In the genomic region with DNA sequence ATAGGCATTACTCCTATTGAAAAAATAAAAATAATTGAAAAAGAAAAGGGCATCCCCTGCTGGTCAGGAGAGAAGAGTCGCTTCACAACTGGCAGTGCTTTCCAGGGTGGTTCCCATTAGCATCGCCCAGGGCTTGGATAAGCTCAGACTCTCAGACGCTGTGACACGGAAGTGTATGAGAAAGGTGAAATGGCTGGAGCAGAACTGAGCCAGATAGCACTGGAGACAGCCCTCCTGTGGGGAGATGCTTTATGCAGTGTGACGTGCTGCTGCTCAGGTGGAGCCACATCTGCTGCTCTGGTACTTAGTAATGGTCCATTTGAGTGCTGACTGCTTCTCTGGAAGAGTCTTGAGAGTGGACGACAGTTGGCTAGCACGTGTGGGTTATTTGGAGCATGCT, we compare ENCODE assay signal across 13 mouse cellular contexts. TPM values are rescaled to one million over a fixed set of nuclear protein-coding genes. Genes with fewer than 3 reads are reported as not detected.
DNase-seq lines count a peak whose midpoint lies in the region; ATAC-seq and TF ChIP-seq lines count a peak whose summit lies in the region.
"Had no signal": no experiment of that assay in that cellular context is flagged by ENCODE, and none has a peak within 500 bp of the region (broad histone marks: within the 10 kb centered on the region; RNA-seq: fewer than 3 reads in every experiment).

No protein-coding gene starts in this region.

- no peak overlapping the region for H3K9ac ChIP-seq in heart, postnatal 0 days (replicated peaks; ENCODE audit: low read depth, low read length)
- H3K9ac ChIP-seq in liver, postnatal 0 days (replicated peaks): no peak overlapping the region
- H3K9ac ChIP-seq in liver, embryonic 12.5 days: no peak overlapping the region
- H3K9ac ChIP-seq in neural tube, embryonic 15.5 days (replicated peaks): no peak overlapping the region

- H3K4me3 ChIP-seq in heart, postnatal 0 days (ENCODE audit: low read depth, low read length): no peak overlapping the region
- H3K4me3 ChIP-seq in liver, postnatal 0 days (ENCODE audit: low read depth, low read length): no peak overlapping the region
- no peak overlapping the region for H3K4me3 ChIP-seq in liver, embryonic 12.5 days
- H3K4me3 ChIP-seq in neural tube, embryonic 15.5 days (replicated peaks): no peak overlapping the region
- H3K4me3 ChIP-seq: erythroblast, embryonic 14.5 days; midbrain, embryonic 10.5 days had no signal

- ATAC-seq in heart, postnatal 0 days (ENCODE audit: insufficient read depth, low read depth): peak; percentile 44; the same call in 1 of the 2 replicates
- no peak for ATAC-seq in liver, postnatal 0 days
- ATAC-seq in liver, embryonic 12.5 days: no peak
- 0 out of 2 replicates have a peak, but pooled peaks have one; percentile 28 for ATAC-seq in neural tube, embryonic 15.5 days (ENCODE audit: low FRiP score)

- no peak overlapping the region for H3K4me2 ChIP-seq in heart, postnatal 0 days (ENCODE audit: low read depth, low read length)
- H3K4me2 ChIP-seq in liver, postnatal 0 days (ENCODE audit: low read depth, low read length): no peak overlapping the region
- H3K4me2 ChIP-seq in liver, embryonic 12.5 days: no peak overlapping the region
- H3K4me2 ChIP-seq in neural tube, embryonic 15.5 days: no peak overlapping the region

- H3K4me1 ChIP-seq in heart, postnatal 0 days (ENCODE audit: control insufficient read depth, insufficient read depth): peaks cover 22% of the 10 kb centered on the region; the same call in 1 of the 2 replicates
- peaks cover 14% of the 10 kb centered on the region for H3K4me1 ChIP-seq in liver, postnatal 0 days (ENCODE audit: insufficient read depth)
- H3K4me1 ChIP-seq in liver, embryonic 12.5 days: peaks cover 67% of the 10 kb centered on the region
- H3K4me1 ChIP-seq in neural tube, embryonic 15.5 days: peaks cover 10% of the 10 kb centered on the region; the same call in 1 of the 2 replicates
- H3K4me1 ChIP-seq: midbrain, embryonic 10.5 days had no signal

- H3K27ac ChIP-seq in heart, postnatal 0 days (ENCODE audit: low read depth): no peak overlapping the region
- no peak overlapping the region for H3K27ac ChIP-seq in liver, postnatal 0 days (ENCODE audit: low read depth)
- no peak overlapping the region for H3K27ac ChIP-seq in liver, embryonic 12.5 days
- peak overlapping the region; percentile 28 for H3K27ac ChIP-seq in neural tube, embryonic 15.5 days (replicated peaks)
- H3K27ac ChIP-seq: midbrain, embryonic 10.5 days had no signal

- no peaks in the 10 kb centered on the region for H3K27me3 ChIP-seq in heart, postnatal 0 days (ENCODE audit: control insufficient read depth, insufficient read depth, low read length)
- H3K27me3 ChIP-seq in liver, postnatal 0 days (ENCODE audit: insufficient read depth, low read length): no peaks in the 10 kb centered on the region
- no peaks in the 10 kb centered on the region for H3K27me3 ChIP-seq in liver, embryonic 12.5 days (replicated peaks)
- H3K27me3 ChIP-seq in neural tube, embryonic 15.5 days (replicated peaks): no peaks in the 10 kb centered on the region

- no peak for DNase-seq in heart, postnatal 0 days (ENCODE audit: low spot score)
- DNase-seq in heart, adult 9 months (ENCODE audit: low spot score in 2 of 2): no peak
- DNase-seq in liver, postnatal 0 days: no peak
- DNase-seq in ES-CJ7 (ENCODE audit: low read depth, low spot score): peak; percentile 68
- no peak for DNase-seq in adrenal gland, adult 8-10 months
- DNase-seq in layer of hippocampus, postnatal 14 days (ENCODE audit: low spot score in 2 of 2): no peak
- DNase-seq: adrenal gland, postnatal 36 days; right cerebral cortex, postnatal 14 days; thymus, postnatal 14 days had no signal

- WGBS in heart, postnatal 0 days: 52% methylated on average over 7 of the region's 7 CpGs
- 76% methylated on average over 7 of the region's 7 CpGs for WGBS in liver, postnatal 0 days (ENCODE audit: insufficient replicate concordance)
- 76% methylated on average over 7 of the region's 7 CpGs for WGBS in liver, embryonic 12.5 days (ENCODE audit: insufficient replicate concordance)
- WGBS in neural tube, embryonic 15.5 days: 54% methylated on average over 7 of the region's 7 CpGs

- no peak for TF ChIP-seq CTCF in heart, postnatal 0 days (IDR thresholded peaks at IDR 0.05; ENCODE audit: low read depth)
- peak; percentile 41 for TF ChIP-seq CTCF in liver, postnatal 0 days (IDR thresholded peaks at IDR 0.05; ENCODE audit: low read depth)

- no peak for TF ChIP-seq EP300 in heart, postnatal 0 days (IDR thresholded peaks at IDR 0.05; ENCODE audit: low read depth)
- TF ChIP-seq EP300 in liver, postnatal 0 days (IDR thresholded peaks at IDR 0.05; ENCODE audit: low read depth): no peak

- H3K9me3 ChIP-seq in heart, postnatal 0 days (replicated peaks; ENCODE audit: control insufficient read depth, low read length): no peaks in the 10 kb centered on the region
- H3K9me3 ChIP-seq in liver, postnatal 0 days (ENCODE audit: low read length): no peaks in the 10 kb centered on the region
- H3K9me3 ChIP-seq in liver, embryonic 12.5 days (replicated peaks): no peaks in the 10 kb centered on the region
- H3K9me3 ChIP-seq in neural tube, embryonic 15.5 days (replicated peaks): no peaks in the 10 kb centered on the region
- H3K9me3 ChIP-seq: midbrain, embryonic 10.5 days had no signal

- no peaks in the 10 kb centered on the region for H3K36me3 ChIP-seq in heart, postnatal 0 days (replicated peaks; ENCODE audit: control insufficient read depth, insufficient read depth, low read length)
- H3K36me3 ChIP-seq in liver, postnatal 0 days (replicated peaks; ENCODE audit: insufficient read depth, low read length): no peaks in the 10 kb centered on the region; the same call in 1 of the 2 replicates
- no peaks in the 10 kb centered on the region for H3K36me3 ChIP-seq in liver, embryonic 12.5 days
- no peaks in the 10 kb centered on the region for H3K36me3 ChIP-seq in neural tube, embryonic 15.5 days
- H3K36me3 ChIP-seq: midbrain, embryonic 10.5 days had no signal

RNA-seq across cellular contexts. Expression of gene Rabgef1, which starts 8.8 kb away (rescaled TPM):
- total RNA-seq in heart, postnatal 0 days (2014; rRNA removed; ENCODE audit: low replicate concordance): 4.6 and 17.5 TPM in 2 replicates
- 16.7 and 19.8 TPM in 2 replicates for polyA plus RNA-seq in heart, postnatal 0 days (2015; fragmentation: Nextera tagmentation; extraction: Ambion mirVana)
- polyA plus RNA-seq in liver, postnatal 0 days (2015; fragmentation: Nextera tagmentation; extraction: Ambion mirVana): 18.5 and 19.7 TPM in 2 replicates
- polyA plus RNA-seq in liver, embryonic 12.5 days (2016; fragmentation: Nextera tagmentation; extraction: Ambion mirVana): 31.9 and 34.5 TPM in 2 replicates
- polyA plus RNA-seq in neural tube, embryonic 15.5 days (2015; fragmentation: Nextera tagmentation; extraction: Ambion mirVana): 38.9 and 42.0 TPM in 2 replicates
- total RNA-seq in adrenal gland, adult 8-10 months (2022): 10 to 100 TPM; 32.0 to 53.7 (median 39.0) TPM
- total RNA-seq in layer of hippocampus, postnatal 14 days (2021): 10 to 100 TPM; 34.3 to 38.7 TPM

RNA-seq across cellular contexts. Expression of gene Kctd7, which starts 35.7 kb away (rescaled TPM):
- total RNA-seq in heart, postnatal 0 days (2014; rRNA removed; ENCODE audit: low replicate concordance): 1.2 and 4.8 TPM in 2 replicates
- polyA plus RNA-seq in heart, postnatal 0 days (2015; fragmentation: Nextera tagmentation; extraction: Ambion mirVana): 3.7 and 4.2 TPM in 2 replicates
- 3.6 and 3.9 TPM in 2 replicates for polyA plus RNA-seq in liver, postnatal 0 days (2015; fragmentation: Nextera tagmentation; extraction: Ambion mirVana)
- polyA plus RNA-seq in liver, embryonic 12.5 days (2016; fragmentation: Nextera tagmentation; extraction: Ambion mirVana): 7.8 and 8.0 TPM in 2 replicates
- 14.9 and 16.4 TPM in 2 replicates for polyA plus RNA-seq in neural tube, embryonic 15.5 days (2015; fragmentation: Nextera tagmentation; extraction: Ambion mirVana)
- 10 to 100 TPM; 14.5 to 19.6 (median 17.4) TPM for total RNA-seq in adrenal gland, adult 8-10 months (2022)
- 10 to 100 TPM; 11.5 to 13.3 TPM for total RNA-seq in layer of hippocampus, postnatal 14 days (2021)

RNA-seq across cellular contexts. Expression of gene Tmem248, which starts 36.5 kb away (rescaled TPM):
- 31.9 and 38.1 TPM in 2 replicates for total RNA-seq in heart, postnatal 0 days (2014; rRNA removed; ENCODE audit: low replicate concordance)
- 23.9 and 24.5 TPM in 2 replicates for polyA plus RNA-seq in heart, postnatal 0 days (2015; fragmentation: Nextera tagmentation; extraction: Ambion mirVana)
- 28.1 and 30.7 TPM in 2 replicates for polyA plus RNA-seq in liver, postnatal 0 days (2015; fragmentation: Nextera tagmentation; extraction: Ambion mirVana)
- 45.4 and 46.4 TPM in 2 replicates for polyA plus RNA-seq in liver, embryonic 12.5 days (2016; fragmentation: Nextera tagmentation; extraction: Ambion mirVana)
- 24.7 and 27.5 TPM in 2 replicates for polyA plus RNA-seq in neural tube, embryonic 15.5 days (2015; fragmentation: Nextera tagmentation; extraction: Ambion mirVana)
- total RNA-seq in adrenal gland, adult 8-10 months (2022): 10 to 100 TPM; 69.6 to 86.9 (median 75.6) TPM
- total RNA-seq in layer of hippocampus, postnatal 14 days (2021): 10 to 100 TPM; 32.5 to 32.6 TPM

Comparison
In these comparisons a context has a peak if more than half of its experiments do, and no peak if none do; other contexts are left out.
1. ATAC-seq: peak in heart, postnatal 0 days (single experiment) and neural tube, embryonic 15.5 days (single experiment); none in liver, postnatal 0 days (single experiment) and liver, embryonic 12.5 days (single experiment).